Mouse (Mus musculus) adrenal gland, adult 8-10 months (tissue): ENCODE results near the gene Myh14. TPM values are rescaled to one million over a fixed set of nuclear protein-coding genes. Genes with fewer than 3 reads are reported as not detected.

Experiments
- DNase-seq: peaks from one replicate; pipeline ENCODE4 v3.0.0; 2022
- total RNA-seq, 4 experiments: library from RNA; stranded (reverse); gene quantifications; 2 replicates each; pipeline ENCODE4 v1.2.4; 2022

The Myh14 gene
- total RNA-seq, 4 experiments from 2014 or later, result 7.3 to 16.5 (median 8.4) TPM

DNA sequence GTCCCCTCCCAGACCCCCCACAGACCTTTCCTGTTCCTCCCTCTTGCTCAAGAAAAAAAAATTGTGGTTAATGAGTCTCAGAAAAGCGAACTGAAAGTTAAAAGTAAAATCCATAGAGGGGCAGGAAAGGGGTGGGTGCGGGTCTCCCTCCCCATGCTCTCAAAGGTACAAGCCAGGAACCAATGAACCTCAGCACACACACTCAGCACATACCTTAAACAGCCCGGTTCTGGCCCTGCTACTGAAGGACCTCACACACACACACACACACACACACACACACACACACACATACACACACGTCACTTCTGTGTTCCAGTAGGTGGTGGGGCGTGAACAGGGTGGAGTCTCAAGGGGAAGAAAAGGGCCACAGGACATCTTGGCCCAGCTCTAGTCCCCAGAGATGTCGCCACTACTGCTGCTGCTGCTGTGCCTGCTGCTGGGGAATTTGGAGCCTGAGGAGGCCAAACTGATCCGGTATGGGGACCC is 98.4 kb downstream of the Myh14 start, which contains the start of gene Napsa:
TSS of gene Napsa (plus strand) at position 168 of the 489 bp plus-strand sequence.
- DNase-seq, result no peak

DNA sequence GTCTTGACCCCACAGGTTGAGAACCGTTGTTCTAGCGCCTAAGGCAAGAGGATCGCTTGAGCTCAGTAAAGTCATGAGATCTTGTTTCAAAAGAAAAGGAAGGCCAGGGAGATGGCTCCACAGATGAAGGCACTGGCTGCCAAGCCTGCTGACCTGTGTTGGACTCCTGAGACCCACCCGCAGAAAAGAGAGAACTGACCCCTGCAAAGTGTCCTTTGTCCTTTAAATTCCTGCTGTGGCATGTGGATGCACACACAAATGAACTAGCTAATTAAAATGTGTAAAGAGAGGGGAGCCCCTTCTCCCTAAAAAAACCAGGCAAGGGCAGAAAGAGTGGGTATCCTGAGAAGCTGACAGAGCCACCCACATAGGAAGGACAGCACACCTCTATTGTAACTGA is 98.8 kb downstream of the Myh14 start:
- no peak for DNase-seq

DNA sequence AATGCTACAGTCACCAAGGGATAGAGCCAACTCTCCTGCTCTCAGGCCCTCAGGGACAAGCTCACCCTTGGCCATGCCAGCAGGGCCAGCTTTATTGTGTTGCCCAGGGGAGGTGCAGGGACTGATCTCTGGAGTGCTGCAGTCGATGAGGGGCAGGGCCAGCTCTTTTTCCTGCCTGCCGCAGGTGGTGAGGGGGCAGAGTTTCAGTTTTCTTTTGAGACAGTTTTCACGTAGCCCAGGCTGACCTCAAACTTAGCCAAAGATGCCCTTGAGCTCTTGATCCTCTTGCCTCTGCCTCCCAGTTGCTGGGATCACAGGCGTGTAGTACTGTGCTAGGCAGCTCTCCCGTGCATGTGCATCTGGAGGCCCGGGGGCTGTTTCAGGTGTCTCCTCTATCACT is 99.7 kb downstream of the Myh14 start:
- no peak for DNase-seq

DNA sequence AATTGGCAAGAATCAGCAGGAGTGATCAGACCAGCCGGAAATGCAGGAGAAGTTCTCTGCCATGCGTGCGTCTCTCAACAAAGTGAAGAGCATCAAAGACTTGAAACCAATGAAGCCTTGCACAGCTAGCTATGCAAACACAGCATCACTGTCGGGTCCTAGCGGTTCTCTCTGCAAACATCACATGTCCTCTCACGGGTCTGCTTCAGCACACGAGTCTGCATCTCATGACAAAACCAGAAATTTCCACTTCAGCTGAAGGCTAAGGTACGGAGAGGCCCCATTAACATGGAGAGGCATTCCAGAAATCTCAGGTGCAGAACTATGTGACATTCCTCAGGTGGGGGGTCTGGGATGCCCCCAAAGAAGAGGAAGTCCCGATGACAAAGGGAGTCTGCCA is 101.8 kb downstream of the Myh14 start:
- DNase-seq, result no peak

DNA sequence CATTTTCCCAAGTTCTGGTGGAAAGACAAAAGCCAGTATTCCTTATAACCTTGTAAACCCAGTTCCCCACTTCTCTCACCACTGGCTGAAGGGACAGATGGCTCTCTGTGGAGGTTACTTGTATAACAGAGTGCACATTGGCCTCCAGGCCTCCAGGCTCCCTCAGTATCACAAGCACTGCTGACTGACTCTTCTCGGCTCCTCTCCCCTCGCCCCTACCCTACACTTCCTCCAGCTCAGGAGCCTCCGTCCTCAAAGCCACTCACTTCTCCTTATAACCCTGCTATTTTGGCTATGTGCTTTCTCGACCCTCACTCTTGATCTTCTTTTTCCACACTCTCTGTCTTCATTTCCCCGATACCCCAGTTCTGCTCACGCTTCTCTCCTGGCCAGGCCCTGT is 105.2 kb downstream of the Myh14 start:
- DNase-seq, result no peak

DNA sequence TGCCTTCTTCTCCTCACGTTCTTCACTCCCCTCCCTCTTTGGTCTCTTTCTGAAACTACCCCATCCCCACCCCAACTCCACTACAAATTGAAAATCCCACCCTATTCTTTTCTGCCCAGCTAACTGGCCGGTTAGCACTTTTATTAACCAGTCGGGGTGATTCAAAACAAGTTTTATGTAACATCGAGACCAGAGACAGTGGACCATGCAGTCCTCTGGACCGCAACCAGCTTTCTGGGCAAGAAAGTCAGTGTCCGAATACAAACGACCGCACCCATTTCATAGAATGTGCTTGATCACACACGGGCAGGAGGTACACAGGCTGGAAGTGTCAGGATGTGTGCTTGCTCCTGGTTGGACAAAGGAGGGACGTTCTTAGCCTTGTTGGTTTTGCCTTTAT is 106.2 kb downstream of the Myh14 start:
- DNase-seq, result no peak

DNA sequence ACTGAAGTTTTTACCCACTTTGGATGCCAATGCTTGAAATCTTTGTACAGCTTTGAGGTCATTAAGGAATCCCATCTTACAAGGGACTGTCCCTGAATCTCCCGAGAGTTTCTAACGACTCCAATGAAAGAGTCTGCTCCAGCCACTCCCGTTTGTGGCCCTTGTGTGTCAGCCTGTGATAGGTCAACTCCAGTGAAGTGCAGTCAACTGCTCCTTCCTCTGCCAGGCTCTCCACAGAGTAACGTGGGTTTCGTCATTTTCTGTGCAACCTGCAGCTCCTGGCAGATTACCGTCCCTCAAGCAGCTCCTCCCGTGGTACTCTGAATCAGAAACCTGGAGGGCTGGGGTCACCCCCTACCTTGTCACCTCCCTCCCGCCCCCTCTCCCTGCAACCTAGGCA is 107.4 kb downstream of the Myh14 start:
- DNase-seq, result no peak

DNA sequence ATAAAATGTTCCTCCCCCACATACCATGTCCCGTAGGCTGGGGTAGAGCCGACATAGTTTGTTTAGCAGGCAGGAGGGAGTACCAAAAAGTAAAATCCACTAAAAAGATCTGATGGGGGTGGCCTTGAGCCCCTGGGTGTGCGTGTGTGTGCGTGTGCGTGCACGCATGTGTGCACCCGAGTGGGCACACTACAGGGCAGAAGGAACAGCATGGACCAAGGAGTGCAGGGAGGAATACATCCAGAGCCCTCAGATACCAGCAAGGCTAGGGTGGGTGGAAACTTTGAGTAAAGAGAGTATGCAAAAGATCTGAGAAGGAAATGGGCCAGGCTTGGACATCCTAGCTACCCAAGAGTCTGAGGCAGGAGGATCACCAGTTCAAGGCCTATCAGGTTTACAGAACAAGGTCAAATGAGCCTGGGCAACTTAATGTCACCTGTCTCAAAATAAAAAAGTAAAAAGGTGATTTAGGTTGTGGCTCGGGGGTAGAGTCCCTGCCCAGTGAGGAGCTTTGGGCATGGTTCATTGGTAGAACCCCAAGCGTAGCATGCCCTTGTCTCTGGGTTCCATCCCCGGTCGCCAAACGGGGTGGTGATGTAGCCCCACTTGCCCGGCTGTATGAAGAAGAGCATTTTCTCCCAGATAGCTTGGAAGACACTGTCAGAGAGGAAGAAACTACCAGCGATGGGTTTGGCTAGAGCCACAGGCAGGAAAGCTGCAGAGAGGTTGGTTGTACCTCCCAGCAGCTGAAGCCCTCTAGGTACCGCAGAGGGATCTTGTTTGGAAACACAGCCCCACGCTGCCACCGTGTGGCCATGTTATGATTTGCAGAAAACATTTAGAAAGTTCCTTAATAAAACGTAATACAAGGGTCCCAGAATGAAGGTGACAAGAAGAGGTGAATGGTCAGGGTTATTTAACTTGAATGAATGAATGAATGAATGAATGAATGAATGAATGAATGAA is 109.9 kb downstream of the Myh14 start:
- DNase-seq, result peak; percentile 48

DNA sequence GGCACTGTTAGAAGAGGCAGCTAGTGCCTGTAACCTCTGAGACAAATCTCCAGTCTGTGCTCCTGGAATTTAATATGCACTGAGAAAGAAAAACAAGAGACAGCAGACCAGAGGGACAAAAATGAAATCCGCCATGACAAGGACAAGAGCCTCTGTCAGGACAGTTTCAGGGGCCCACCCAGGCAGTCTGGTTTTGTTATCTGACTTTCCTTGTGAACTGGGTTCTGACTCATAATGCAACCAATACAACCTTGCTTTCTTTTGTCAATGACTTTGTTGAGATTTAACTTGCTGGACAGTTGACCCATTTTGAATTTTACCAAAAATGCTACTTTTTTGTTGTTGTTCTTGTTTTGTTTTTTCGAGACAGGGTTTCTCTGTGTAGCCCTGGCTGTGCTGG is 113.0 kb downstream of the Myh14 start:
- no peak for DNase-seq

Other genes starting within 250 kb of the Myh14 start
- gene Lrrc4b, start 241.8 kb downstream of the Myh14 start, total RNA-seq, result 10 to 100 TPM in 2 of 4 experiments, 1 to 10 TPM in 2; 6.4 to 15.4 (median 9.8) TPM
- 1 to 10 TPM in 3 of 4 experiments, under 1 TPM in 1; 0.73 to 2.0 (median 1.4) TPM for gene Aspdh, start 205.5 kb downstream of the Myh14 start, total RNA-seq
- 10 to 100 TPM; 43.7 to 56.5 (median 46.9) TPM for gene Josd2, start 202.9 kb downstream of the Myh14 start, total RNA-seq
- 100 to 1,000 TPM in 3 of 4 experiments, 10 to 100 TPM in 1; 99.0 to 119 (median 110) TPM for gene Emc10, start 174.3 kb downstream of the Myh14 start, total RNA-seq
- 10 to 100 TPM in 3 of 4 experiments, 1 to 10 TPM in 1; 10.0 to 15.5 (median 13.0) TPM for gene Fam71e1, start 174.3 kb downstream of the Myh14 start, total RNA-seq
- under 1 TPM in 2 of 4 experiments, not detected in 2; 0.07 to 0.08 TPM for gene Mybpc2, start 146.2 kb downstream of the Myh14 start, total RNA-seq
- gene Spib, start 138.8 kb downstream of the Myh14 start, total RNA-seq, result under 1 TPM; 0.32 to 0.77 (median 0.43) TPM
- gene Pold1, start 122.0 kb downstream of the Myh14 start, total RNA-seq, result 10 to 100 TPM; 10.9 to 18.6 (median 15.9) TPM
- 100 to 1,000 TPM in 3 of 4 experiments, 10 to 100 TPM in 1; 94.3 to 153 (median 129) TPM for gene Nr1h2, start 116.9 kb downstream of the Myh14 start, total RNA-seq
- gene Napsa, start 98.5 kb downstream of the Myh14 start, total RNA-seq, result 1 to 10 TPM in 3 of 4 experiments, under 1 TPM in 1; 1.00 to 2.0 (median 1.5) TPM
- gene Kcnc3, start 80.2 kb downstream of the Myh14 start, total RNA-seq, result 10 to 100 TPM in 1 of 4 experiments, 1 to 10 TPM in 3; 4.7 to 11.1 (median 7.8) TPM
- not detected for gene Izumo2, start 37.9 kb upstream of the Myh14 start, total RNA-seq
- 10 to 100 TPM; 46.5 to 73.4 (median 54.8) TPM for gene Vrk3, start 77.6 kb upstream of the Myh14 start, total RNA-seq
- gene Zfp473, start 80.2 kb upstream of the Myh14 start, total RNA-seq, result 1 to 10 TPM in 1 of 4 experiments, under 1 TPM in 3; 0.35 to 1.1 (median 0.41) TPM
- 10 to 100 TPM; 33.8 to 42.8 (median 37.8) TPM for gene Nup62, start 145.2 kb upstream of the Myh14 start, total RNA-seq
- 1 to 10 TPM; 1.7 to 3.7 (median 2.5) TPM for gene Il4i1, start 145.5 kb upstream of the Myh14 start, total RNA-seq
- 100 to 1,000 TPM in 1 of 4 experiments, 10 to 100 TPM in 3; 76.2 to 108 (median 82.7) TPM for gene Atf5, start 145.8 kb upstream of the Myh14 start, total RNA-seq
- gene Akt1s1, start 178.1 kb upstream of the Myh14 start, total RNA-seq, result 100 to 1,000 TPM; 106 to 137 (median 120) TPM
- 10 to 100 TPM; 69.4 to 94.9 (median 86.1) TPM for gene Tbc1d17, start 178.2 kb upstream of the Myh14 start, total RNA-seq
- 10 to 100 TPM; 46.6 to 56.6 (median 53.6) TPM for gene Pnkp, start 186.3 kb upstream of the Myh14 start, total RNA-seq
- gene Ptov1, start 198.9 kb upstream of the Myh14 start, total RNA-seq, result 100 to 1,000 TPM; 273 to 304 (median 292) TPM
- gene Med25, start 221.9 kb upstream of the Myh14 start, total RNA-seq, result 100 to 1,000 TPM in 2 of 4 experiments, 10 to 100 TPM in 2; 85.0 to 118 (median 96.5) TPM
- gene Fuz, start 225.2 kb upstream of the Myh14 start, total RNA-seq, result 10 to 100 TPM; 27.2 to 46.8 (median 38.4) TPM